Mouse (Mus musculus): ENCODE measurements around the gene Limk1.

DNA sequence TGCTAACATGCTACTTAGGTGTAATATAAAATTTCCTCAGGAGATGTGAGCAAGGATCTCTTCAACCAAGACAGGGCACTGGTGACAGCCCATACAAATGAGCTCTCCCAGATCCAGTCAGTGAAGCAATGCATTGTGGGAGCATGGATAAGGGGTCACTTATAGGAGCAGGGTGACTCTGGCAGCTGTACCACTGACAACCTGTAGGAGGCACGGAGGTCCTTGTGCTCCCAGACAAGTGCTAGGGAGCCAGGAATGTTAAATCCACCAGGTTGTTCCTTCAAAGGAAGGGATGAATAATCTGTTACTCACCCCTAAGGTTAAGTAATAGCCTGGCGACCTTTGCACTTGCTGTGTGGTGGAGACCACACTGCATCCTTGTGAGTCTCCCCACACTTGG lies 6.7 kb upstream of the Limk1 start:
- TF ChIP-seq CTCF (IDR thresholded peaks at IDR 0.05; ENCODE audit: low read depth, low read length) (peak; percentile 9), POLR2A (IDR thresholded peaks at IDR 0.05; ENCODE audit: insufficient read depth, low read length) (no peak)

Data from ES-Bruce4 (cell line).